Mouse (Mus musculus) thymus, adult 2 months (tissue): Measurements from ENCODE around the gene Pan3.

ENCODE experiments used
- CTCF ChIP-seq: fragments of 200-500 bp; IDR thresholded peaks from 2 replicates; pipeline ENCODE4 v1.5.1; 2012; ENCODE audit warnings: mild to moderate bottlenecking, control low read depth, low read length, moderate library complexity, borderline replicate concordance; ENCODE audit not compliant: control insufficient read depth, poor library complexity, insufficient read depth; ENCODE audit errors: extremely low read depth
- POLR2A ChIP-seq: fragments of 200-500 bp; IDR thresholded peaks from 2 replicates; pipeline ENCODE4 v1.6.1; 2012; ENCODE audit warnings: mild to moderate bottlenecking, low read length, control low read depth, moderate library complexity; ENCODE audit not compliant: control insufficient read depth, poor library complexity, insufficient read depth; ENCODE audit errors: extremely low read depth

DNA sequence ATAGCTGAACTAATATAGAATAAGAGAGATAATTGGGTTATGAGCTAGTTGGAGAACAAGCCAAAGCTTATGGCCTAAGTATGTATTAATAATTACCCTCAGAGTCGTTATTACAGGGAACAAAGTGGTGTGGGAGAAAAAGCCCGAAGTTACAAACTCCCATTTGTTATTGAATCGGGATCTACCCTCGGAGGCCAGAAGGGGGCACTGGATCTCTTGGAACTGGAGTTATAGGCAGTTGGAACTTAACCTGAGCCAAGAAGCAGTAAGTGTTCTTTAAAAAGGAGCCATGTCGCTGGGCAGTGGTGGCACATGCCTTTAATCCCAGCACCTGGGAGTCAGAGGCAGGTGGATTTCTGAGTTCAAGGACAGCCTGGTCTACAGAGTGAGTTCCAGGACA lies 27.5 kb upstream of the Pan3 start:
- TF ChIP-seq POLR2A (no peak), CTCF (no peak)
